ENCODE assay signal across 20 mouse cellular contexts in genomic region chr6:18373652-18374051, GRCm38 (mm10).
DNase-seq lines count a peak whose midpoint lies in the region; ATAC-seq and TF ChIP-seq lines count a peak whose summit lies in the region.
"Had no signal": no experiment of that assay in that cellular context is flagged by ENCODE, and none has a peak within 500 bp of the region (broad histone marks: within the 10 kb centered on the region; RNA-seq: fewer than 3 reads in every experiment).

No protein-coding gene starts in this region.

- no peak for TF ChIP-seq CTCF in kidney, postnatal 0 days (IDR thresholded peaks at IDR 0.05; ENCODE audit: low read depth)
- TF ChIP-seq CTCF in MEL (IDR thresholded peaks at IDR 0.05 in 2 of 3, conservative IDR thresholded peaks at IDR 0.05 in 1 of 3; ENCODE audit: control insufficient read depth in 1 of 3, insufficient read depth in 1 of 3, low read depth in 2 of 3, low read length in 3 of 3, poor library complexity in 1 of 3, severe bottlenecking in 1 of 3): no peak

- 73% methylated on average over 1 of the region's 1 CpGs for WGBS in kidney, embryonic 14.5 days
- 65% methylated on average over 1 of the region's 1 CpGs for WGBS in kidney, postnatal 0 days

- no peaks in the 10 kb centered on the region; the same call in 1 of the 2 replicates for H3K36me3 ChIP-seq in kidney, embryonic 14.5 days (ENCODE audit: control insufficient read depth, insufficient read depth, low read length)
- H3K36me3 ChIP-seq in kidney, postnatal 0 days (ENCODE audit: insufficient read depth, low read length): no peaks in the 10 kb centered on the region
- H3K36me3 ChIP-seq in MEL (ENCODE audit: control insufficient read depth in 1 of 2, insufficient read depth in 2 of 2, low read length in 2 of 2): peaks cover 0 to 25% of the 10 kb centered on the region in 2 experiments; a peak in 2 of 4 replicates
- H3K36me3 ChIP-seq: embryonic facial prominence, embryonic 12.5 days; embryonic facial prominence, embryonic 15.5 days; forebrain, embryonic 12.5 days; G1E; heart, embryonic 10.5 days had no signal

- no peak for TF ChIP-seq POLR2A in MEL (IDR thresholded peaks at IDR 0.05; ENCODE audit: control insufficient read depth in 1 of 2, insufficient read depth in 1 of 2, low read depth in 1 of 2, low read length in 2 of 2, poor library complexity in 1 of 2)

- no peak for DNase-seq in kidney, adult 11 months
- no peak for DNase-seq in kidney, postnatal 0 days (ENCODE audit: low spot score)
- no peak for DNase-seq in kidney, adult 18-20 months
- DNase-seq in MEL (ENCODE audit: low read depth, low spot score): peak; percentile 37
- DNase-seq in left cerebral cortex, adult 11 months (ENCODE audit: low spot score): no peak
- DNase-seq: B cell, adult 2 months; gastrocnemius, postnatal 36 days had no signal

- no peaks in the 10 kb centered on the region for H3K9me3 ChIP-seq in kidney, embryonic 14.5 days (ENCODE audit: control insufficient read depth, low read length)
- no peaks in the 10 kb centered on the region for H3K9me3 ChIP-seq in kidney, postnatal 0 days (replicated peaks; ENCODE audit: low read length)
- no peaks in the 10 kb centered on the region for H3K9me3 ChIP-seq in MEL (replicated peaks; ENCODE audit: insufficient read depth, low read length)
- H3K9me3 ChIP-seq: embryonic facial prominence, embryonic 12.5 days; embryonic facial prominence, embryonic 15.5 days; forebrain, embryonic 12.5 days; G1E; heart, embryonic 10.5 days; heart, embryonic 13.5 days had no signal

- ATAC-seq in kidney, embryonic 14.5 days (ENCODE audit: low FRiP score, low TSS enrichment): no peak
- ATAC-seq in kidney, postnatal 0 days (replicated peaks; ENCODE audit: low FRiP score, low read depth): peak; percentile 48; the same call in 1 of the 2 replicates
- peak; percentile 37 for ATAC-seq in common myeloid progenitor, adult 5-6 weeks (replicated peaks; ENCODE audit: low read depth, poor library complexity, severe bottlenecking)
- ATAC-seq: activated CD4-positive, CD25-positive, alpha-beta regulatory T cell, adult 4 months had no signal

- peak in 1 of 2 experiments; percentile 24; a peak in 1 of 4 replicates for TF ChIP-seq EP300 in MEL (IDR thresholded peaks at IDR 0.05; ENCODE audit: low read depth in 1 of 2, low read length in 2 of 2)

- peak overlapping the region; percentile 38; the same call in 1 of the 2 replicates for H3K27ac ChIP-seq in kidney, embryonic 14.5 days (ENCODE audit: low read depth, low read length)
- no peak overlapping the region for H3K27ac ChIP-seq in kidney, postnatal 0 days
- H3K27ac ChIP-seq in MEL (ENCODE audit: control insufficient read depth, low read depth, low read length): peak overlapping the region; percentile 32; the same call in 1 of the 2 replicates
- H3K27ac ChIP-seq: embryonic facial prominence, embryonic 12.5 days; embryonic facial prominence, embryonic 15.5 days; forebrain, embryonic 12.5 days; heart, adult 2 months; heart, embryonic 10.5 days; heart, embryonic 13.5 days; hindbrain, embryonic 14.5 days; hindbrain, postnatal 0 days had no signal

- no peaks in the 10 kb centered on the region for H3K27me3 ChIP-seq in kidney, embryonic 14.5 days (ENCODE audit: control insufficient read depth, insufficient read depth, low read length)
- H3K27me3 ChIP-seq in kidney, postnatal 0 days (ENCODE audit: insufficient read depth, low read length): no peaks in the 10 kb centered on the region
- no peaks in the 10 kb centered on the region for H3K27me3 ChIP-seq in MEL (ENCODE audit: control insufficient read depth in 1 of 2, insufficient read depth in 2 of 2, low read length in 2 of 2)
- H3K27me3 ChIP-seq: CH12.LX; embryonic facial prominence, embryonic 12.5 days; embryonic facial prominence, embryonic 15.5 days; forebrain, embryonic 12.5 days; heart, embryonic 13.5 days had no signal

- H3K4me2 ChIP-seq in kidney, embryonic 14.5 days (replicated peaks; ENCODE audit: low read depth, low read length): no peak overlapping the region
- H3K4me2 ChIP-seq in kidney, postnatal 0 days (ENCODE audit: low read length): no peak overlapping the region
- H3K4me2 ChIP-seq: embryonic facial prominence, embryonic 12.5 days; embryonic facial prominence, embryonic 15.5 days; forebrain, embryonic 12.5 days; heart, embryonic 13.5 days; hindbrain, embryonic 14.5 days had no signal

- H3K4me1 ChIP-seq in kidney, embryonic 14.5 days (ENCODE audit: control insufficient read depth, insufficient read depth, low read length): no peaks in the 10 kb centered on the region
- no peaks in the 10 kb centered on the region for H3K4me1 ChIP-seq in kidney, postnatal 0 days (replicated peaks; ENCODE audit: insufficient read depth, low read length)
- peaks cover 10 to 14% of the 10 kb centered on the region in 2 experiments for H3K4me1 ChIP-seq in MEL (ENCODE audit: control insufficient read depth in 1 of 2, insufficient read depth in 2 of 2, low read length in 2 of 2)
- H3K4me1 ChIP-seq: embryonic facial prominence, embryonic 12.5 days; forebrain, embryonic 12.5 days; heart, embryonic 10.5 days; heart, embryonic 13.5 days had no signal

- TF ChIP-seq RAD21 in MEL (IDR thresholded peaks at IDR 0.05; ENCODE audit: low read depth, low read length): no peak

- H3K79me2 ChIP-seq in MEL (ENCODE audit: control insufficient read depth, insufficient read depth, low read length, poor library complexity): no peaks in the 10 kb centered on the region

- H3K4me3 ChIP-seq in kidney, embryonic 14.5 days (ENCODE audit: low read length): no peak overlapping the region
- no peak overlapping the region for H3K4me3 ChIP-seq in kidney, postnatal 0 days (replicated peaks; ENCODE audit: low read depth, low read length)
- no peak overlapping the region for H3K4me3 ChIP-seq in MEL (ENCODE audit: control insufficient read depth in 1 of 2, insufficient read depth in 1 of 2, low read depth in 2 of 2, low read length in 2 of 2)
- H3K4me3 ChIP-seq: embryonic facial prominence, embryonic 12.5 days; embryonic facial prominence, embryonic 15.5 days; forebrain, embryonic 12.5 days; heart, adult 2 months; heart, embryonic 10.5 days; heart, embryonic 13.5 days had no signal

- H3K9ac ChIP-seq in kidney, embryonic 14.5 days (ENCODE audit: low read depth, low read length): no peak overlapping the region
- H3K9ac ChIP-seq in kidney, postnatal 0 days (ENCODE audit: low read depth, low read length): no peak overlapping the region
- no peak overlapping the region for H3K9ac ChIP-seq in MEL (ENCODE audit: control insufficient read depth, low read depth, low read length, poor library complexity, severe bottlenecking)
- H3K9ac ChIP-seq: embryonic facial prominence, embryonic 12.5 days; embryonic facial prominence, embryonic 15.5 days; forebrain, embryonic 12.5 days; heart, embryonic 13.5 days; hindbrain, embryonic 14.5 days had no signal

TF ChIP-seq in MEL, 35 proteins besides CTCF, POLR2A, EP300 and RAD21:
- TF ChIP-seq MYB (IDR thresholded peaks at IDR 0.05; ENCODE audit: low read depth, low read length): no peak
- TF ChIP-seq JUND (IDR thresholded peaks at IDR 0.05; ENCODE audit: low read depth, low read length): no peak
- TF ChIP-seq BHLHE40 (IDR thresholded peaks at IDR 0.05; ENCODE audit: borderline replicate concordance, low read depth, low read length): no peak
- TF ChIP-seq POLR2AphosphoS5 (IDR thresholded peaks at IDR 0.05; ENCODE audit: borderline replicate concordance, low read depth, low read length): no peak
- TF ChIP-seq USF1 (IDR thresholded peaks at IDR 0.05; ENCODE audit: low read depth, low read length): no peak
- no peak for TF ChIP-seq MAZ (IDR thresholded peaks at IDR 0.05; ENCODE audit: low read depth, low read length)
